Mouse (Mus musculus) liver, embryonic 11.5 days (tissue): Measurements from ENCODE around the gene Synrg. TPM values are rescaled to one million over a fixed set of nuclear protein-coding genes. Genes with fewer than 3 reads are reported as not detected.

Experiments used
- ATAC-seq: fragments of 200-750 bp; cut with Nextera tagmentation; replicated peaks from 2 replicates; pipeline ENCODE4 v1.8.0; 2017; ENCODE audit warnings: moderate number of reproducible peaks, mild to moderate bottlenecking, moderate TSS enrichment, moderate library complexity; ENCODE audit not compliant: low FRiP score
- DNase-seq: peaks from one replicate; pipeline ENCODE4 v3.0.0-alpha.2; 2017; ENCODE audit warnings: low spot score
- H3K27ac ChIP-seq: fragments of 300-500 bp; sonication (generic); 2 replicates; pipeline ENCODE4 v1.5.1; 2014; ENCODE audit warnings: mild to moderate bottlenecking, low read depth, low read length, control low read depth
- H3K27me3 ChIP-seq: fragments of 300-500 bp; sonication (generic); replicated peaks from 2 replicates; pipeline ENCODE4 v1.6.1; 2014; ENCODE audit warnings: low read length, mixed read lengths; ENCODE audit not compliant: control insufficient read depth, insufficient read depth
- H3K36me3 ChIP-seq: fragments of 300-500 bp; sonication (generic); 2 replicates; pipeline ENCODE4 v1.6.1; 2014; ENCODE audit warnings: mild to moderate bottlenecking, low read length, moderate library complexity, mixed read lengths; ENCODE audit not compliant: control insufficient read depth, insufficient read depth
- H3K4me1 ChIP-seq: fragments of 300-500 bp; sonication (generic); replicated peaks from 2 replicates; pipeline ENCODE4 v1.6.1; 2014; ENCODE audit warnings: low read length, mixed read lengths; ENCODE audit not compliant: control insufficient read depth, insufficient read depth
- H3K4me2 ChIP-seq: fragments of 300-500 bp; sonication (generic); 2 replicates; pipeline ENCODE4 v1.6.1; 2014; ENCODE audit warnings: mild to moderate bottlenecking, control low read depth, moderate library complexity
- H3K4me3 ChIP-seq: fragments of 300-500 bp; sonication (generic); 2 replicates; pipeline ENCODE4 v1.5.1; 2014; ENCODE audit warnings: low read depth, low read length, control low read depth
- H3K9ac ChIP-seq: fragments of 300-500 bp; sonication (generic); 2 replicates; pipeline ENCODE4 v1.6.1; 2014; ENCODE audit warnings: low read depth, low read length, control low read depth
- H3K9me3 ChIP-seq: fragments of 300-500 bp; sonication (generic); 2 replicates; pipeline ENCODE4 v1.6.1; 2016; ENCODE audit warnings: low read length, inconsistent platforms, mixed read lengths; ENCODE audit not compliant: control insufficient read depth
- WGBS: fragments of 180-500 bp; shearing (Covaris S2); extraction: QIAGEN DNeasy Blood & Tissue Kit; methylation state at CpG from one replicate; pipeline ENCODE4 v1.1.7; 2014; 5-methylcytosine and 5-hydroxymethylcytosine counted together
- polyA plus RNA-seq: library from polyadenylated mRNA; unstranded; fragments of >200 nt; fragmentation: Nextera tagmentation; extraction: Ambion mirVana; gene quantifications from 2 replicates; pipeline ENCODE4 v1.2.1, GENCODE M21; 2014

Gene Synrg
- polyA plus RNA-seq, 1 experiment from 2014 or later: 9.0 TPM

GRCm38 (mm10) chr11:84080327-84080726 lies 116.1 kb downstream of the Synrg start:
- Histone ChIP-seq H3K4me1 (no peaks in the 10 kb centered on the region), H3K9me3 (no peaks in the 10 kb centered on the region), H3K4me3 (no peak overlapping the region), H3K9ac (no peak overlapping the region), H3K4me2 (no peak overlapping the region), H3K27ac (no peak overlapping the region), H3K27me3 (no peaks in the 10 kb centered on the region), H3K36me3 (peaks cover 15% of the 10 kb centered on the region)
- ATAC-seq (no peak), DNase-seq (no peak)
- WGBS: 89% methylated on average over 3 of the region's 3 CpGs

DNA sequence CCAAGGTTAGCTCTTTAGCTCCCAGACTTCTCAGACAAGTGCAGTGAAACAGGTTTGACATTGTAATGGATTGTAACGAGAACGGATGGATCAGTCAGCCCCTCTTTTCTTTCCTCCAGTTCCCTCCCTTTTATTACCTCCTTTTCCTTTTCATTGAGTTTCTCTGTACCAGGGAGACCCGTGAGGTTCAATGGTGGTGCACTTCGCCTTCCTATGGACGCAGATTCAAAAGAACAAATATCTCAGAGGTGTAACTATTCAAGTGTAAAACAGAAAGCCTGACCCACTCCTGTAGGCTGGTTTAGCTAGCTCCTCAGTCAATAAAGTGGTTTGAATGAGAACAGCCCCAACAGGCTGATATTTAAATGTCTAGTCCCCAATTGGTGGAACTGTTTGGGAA lies 117.7 kb downstream of the Synrg start:
- ATAC-seq (no peak), DNase-seq (no peak)
- H3K36me3 ChIP-seq: peaks cover 18% of the 10 kb centered on the region
- WGBS: 94% methylated on average over 5 of the region's 5 CpGs
- H3K27ac ChIP-seq: no peak overlapping the region
- H3K9ac ChIP-seq: no peak overlapping the region
- no peak overlapping the region for H3K4me2 ChIP-seq
- H3K4me3 ChIP-seq: no peak overlapping the region
- no peaks in the 10 kb centered on the region for H3K27me3 ChIP-seq
- no peaks in the 10 kb centered on the region for H3K9me3 ChIP-seq
- H3K4me1 ChIP-seq: no peaks in the 10 kb centered on the region

DNA sequence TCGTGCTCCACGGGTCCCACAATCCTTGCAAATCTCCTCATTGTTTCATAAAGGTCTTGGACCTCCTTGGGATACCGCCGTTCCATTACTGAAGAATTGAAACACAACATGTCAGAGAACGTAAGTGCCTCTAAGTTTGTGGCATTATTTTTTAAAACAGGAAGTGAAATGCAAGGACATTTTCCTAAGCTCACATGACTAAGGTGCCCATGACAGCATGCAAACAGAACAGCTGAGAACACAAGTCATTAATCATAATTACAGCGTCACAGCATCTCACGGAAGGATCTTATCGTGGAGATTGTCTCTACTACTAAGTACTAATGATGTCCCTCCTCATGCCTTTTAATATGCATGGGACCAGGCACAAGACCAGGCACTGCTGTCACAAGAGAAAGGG lies 126.3 kb downstream of the Synrg start:
- H3K9me3 ChIP-seq: no peaks in the 10 kb centered on the region
- no peak overlapping the region for H3K9ac ChIP-seq
- no peak overlapping the region for H3K4me3 ChIP-seq
- no peak for ATAC-seq
- H3K27ac ChIP-seq: no peak overlapping the region
- DNase-seq: no peak
- H3K4me2 ChIP-seq: no peak overlapping the region
- WGBS: 90% methylated on average over 8 of the region's 8 CpGs
- peaks cover 2% of the 10 kb centered on the region; the same call in 1 of the 2 replicates for H3K36me3 ChIP-seq
- no peaks in the 10 kb centered on the region for H3K4me1 ChIP-seq
- H3K27me3 ChIP-seq: no peaks in the 10 kb centered on the region

Other genes starting within 250 kb of the Synrg start
- gene Wfdc21, start 217.5 kb upstream of the Synrg start, polyA plus RNA-seq: 1.6 and 2.0 TPM in 2 replicates
- gene Heatr6, start 210.7 kb upstream of the Synrg start, polyA plus RNA-seq: 14.5 and 16.8 TPM in 2 replicates
- 4.5 and 5.0 TPM in 2 replicates for gene Hnf1b, start 114.4 kb upstream of the Synrg start, polyA plus RNA-seq
- 38.1 and 42.3 TPM in 2 replicates for gene Ddx52, start 22.4 kb upstream of the Synrg start, polyA plus RNA-seq
- 1.7 and 2.2 TPM in 2 replicates for gene Dusp14, start 104.8 kb downstream of the Synrg start, polyA plus RNA-seq
- 30.6 and 32.7 TPM in 2 replicates for gene Tada2a, start 165.2 kb downstream of the Synrg start, polyA plus RNA-seq
- gene Acaca, start 165.2 kb downstream of the Synrg start, polyA plus RNA-seq: 17.0 and 20.4 TPM in 2 replicates
- gene Gm11437, start 203.0 kb downstream of the Synrg start, polyA plus RNA-seq: not detected in 2 replicates